Mouse (Mus musculus): Measurements from ENCODE around the gene Itih3.
A peak's percentile ranks its signal among the peaks of the same experiment; 100 is the strongest.

The Itih3 gene

DNA sequence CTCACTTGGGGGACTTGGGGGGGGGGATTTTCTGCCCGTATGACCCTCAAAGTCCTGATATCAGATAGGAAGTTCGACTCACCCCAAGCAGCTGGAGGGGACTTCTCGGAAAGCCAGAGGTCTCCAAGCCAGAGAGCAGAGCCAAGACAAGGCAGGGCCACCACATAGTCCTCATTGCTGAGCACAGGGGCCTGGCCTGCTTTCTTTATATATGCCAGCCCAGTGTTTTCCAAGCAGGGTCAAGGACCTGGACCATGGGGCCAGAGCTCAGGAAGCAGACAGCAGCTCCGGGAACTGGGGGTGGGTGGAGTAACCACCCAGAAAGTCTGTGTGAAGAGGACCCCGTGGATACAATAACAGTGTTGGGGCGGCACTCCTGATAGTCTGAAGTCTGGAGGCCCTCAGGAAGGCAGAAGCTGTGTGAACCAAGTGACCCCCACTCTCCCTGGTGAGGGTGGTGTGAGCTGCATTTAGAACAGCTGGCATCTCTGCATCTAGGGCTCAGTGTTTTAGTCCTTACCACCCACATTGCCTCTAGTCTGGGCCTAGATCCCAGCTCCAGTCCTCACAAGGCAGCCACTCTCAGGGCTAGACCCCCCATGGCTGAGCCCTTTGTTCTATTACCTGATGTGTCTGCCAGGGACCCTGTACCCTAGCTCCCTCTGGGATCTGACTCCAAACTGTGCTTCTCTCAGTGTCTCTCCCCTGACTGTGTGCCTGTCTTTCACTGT, at the start of gene Itih3:
TSS of gene Itih3 (minus strand) at position 386 of the 731 bp plus-strand sequence.
- peak; percentile 14 to 37 for DNase-seq (ENCODE audit: low spot score in 2 of 2)

DNA sequence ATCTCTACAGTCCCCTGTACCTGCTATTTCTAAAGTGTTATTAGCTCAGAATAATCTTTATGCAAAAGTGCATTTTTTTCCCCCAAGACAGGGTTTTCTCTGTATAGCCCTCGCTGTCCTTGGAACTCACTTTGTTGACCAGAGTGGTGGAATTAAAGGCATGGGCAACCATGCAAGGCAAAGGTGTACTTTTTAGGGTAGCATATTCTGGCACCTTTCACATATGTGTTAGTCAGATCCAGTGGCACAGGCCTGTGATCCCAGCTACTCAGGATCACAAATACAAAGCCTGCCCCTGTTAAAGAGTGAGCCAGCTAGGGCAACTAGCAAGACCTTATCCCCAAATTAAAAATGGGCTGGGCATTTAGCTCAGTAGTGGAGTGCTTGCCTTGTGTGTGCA, 36.8 kb upstream of the Itih3 start:
- no peak for DNase-seq (ENCODE audit: low spot score in 2 of 2)

DNA sequence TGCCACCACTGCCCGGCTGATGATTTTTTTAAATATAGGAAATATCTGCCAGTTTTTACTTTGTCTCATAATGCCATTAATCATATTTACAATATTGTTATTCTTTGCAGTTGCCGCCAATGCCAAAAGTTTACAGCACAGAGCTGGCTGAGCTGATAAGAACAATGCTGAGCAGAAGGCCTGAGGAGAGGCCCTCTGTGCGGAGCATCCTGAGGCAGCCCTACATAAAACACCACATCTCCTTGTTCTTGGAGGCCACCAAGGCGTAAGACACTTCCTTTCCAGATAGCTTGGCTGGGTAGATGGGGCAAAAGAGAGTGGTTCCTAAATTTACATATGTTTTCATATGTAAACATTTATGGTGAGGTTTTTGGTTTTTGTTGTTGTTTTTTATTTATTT, 35.5 kb upstream of the Itih3 start:
- DNase-seq (ENCODE audit: low spot score in 2 of 2) = no peak

DNA sequence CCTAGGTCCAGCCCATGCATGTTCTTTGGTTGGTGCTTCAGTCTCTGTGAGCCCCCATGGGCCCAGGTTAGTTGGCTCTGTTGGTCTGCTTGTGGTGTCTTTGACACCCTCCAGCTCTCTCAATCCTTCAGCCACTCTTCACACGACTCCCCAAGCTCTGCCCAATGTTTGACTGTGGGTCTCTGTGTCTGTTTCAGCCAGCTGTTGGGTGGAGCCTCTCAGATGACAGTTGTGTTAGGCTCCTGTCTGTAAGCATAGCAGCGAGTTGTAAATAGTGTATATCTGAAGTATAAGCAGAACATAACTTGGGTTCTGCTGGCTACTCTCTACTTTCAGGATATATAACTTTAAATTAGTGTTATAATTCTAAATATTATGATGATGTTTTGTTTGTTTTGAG, 35.0 kb upstream of the Itih3 start:
- no peak for DNase-seq (ENCODE audit: low spot score in 2 of 2)

DNA sequence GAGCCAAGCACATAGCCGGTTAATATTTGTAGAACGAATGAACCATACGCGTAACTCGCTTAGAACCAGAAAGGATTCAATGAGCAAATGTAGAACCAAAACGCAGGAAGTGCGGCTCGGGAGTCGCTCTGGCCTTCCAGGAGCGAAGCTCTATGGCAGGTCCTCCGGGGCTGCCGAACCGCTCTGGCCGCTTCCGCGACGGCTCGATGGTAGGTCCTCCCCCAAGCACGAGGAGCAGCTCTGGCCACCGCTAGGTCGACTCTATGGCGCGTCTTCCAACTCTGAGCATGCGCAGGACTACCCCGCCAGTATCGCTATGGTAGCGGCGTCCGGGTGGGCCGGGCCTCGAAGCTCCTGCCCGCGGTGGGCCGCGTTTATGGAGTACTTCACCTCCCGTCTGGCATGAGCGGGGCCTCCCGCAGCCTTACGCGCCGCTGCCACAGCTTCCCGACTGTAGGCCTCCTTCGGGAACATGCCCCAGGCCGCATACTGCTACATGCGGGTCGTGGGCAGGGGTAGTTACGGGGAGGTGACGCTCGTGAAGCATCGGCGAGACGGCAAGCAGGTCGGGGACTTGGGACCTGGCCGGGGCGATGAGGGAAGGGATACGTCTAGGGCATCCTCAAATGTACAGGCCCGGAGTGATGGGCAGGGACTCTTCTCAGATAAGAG, 27.7 kb upstream of the Itih3 start, which contains the start of gene Nek4:
TSS of gene Nek4 (plus strand) at position 224 of the 672 bp plus-strand sequence.
- peak; percentile 95 for DNase-seq (ENCODE audit: low spot score in 2 of 2)

DNA sequence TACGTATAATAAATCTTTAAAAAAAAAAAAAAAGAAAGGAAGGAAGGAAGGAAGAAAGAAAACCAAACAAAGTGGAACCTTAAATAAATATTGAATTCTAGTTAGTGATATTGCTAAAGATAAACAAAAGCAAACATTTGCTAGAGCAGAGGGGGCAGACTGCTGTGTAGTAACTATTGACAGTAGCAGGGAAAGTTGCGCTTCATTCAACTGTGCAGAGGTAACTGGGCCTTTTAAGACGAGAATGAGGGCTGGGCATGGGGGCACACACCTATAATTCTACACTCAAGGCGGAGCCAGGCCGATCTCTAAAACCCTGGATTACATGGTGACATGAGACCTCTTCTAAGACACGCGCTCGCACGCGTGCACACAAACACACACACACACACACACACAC, 26.4 kb upstream of the Itih3 start:
- DNase-seq (ENCODE audit: low spot score in 2 of 2) = no peak

DNA sequence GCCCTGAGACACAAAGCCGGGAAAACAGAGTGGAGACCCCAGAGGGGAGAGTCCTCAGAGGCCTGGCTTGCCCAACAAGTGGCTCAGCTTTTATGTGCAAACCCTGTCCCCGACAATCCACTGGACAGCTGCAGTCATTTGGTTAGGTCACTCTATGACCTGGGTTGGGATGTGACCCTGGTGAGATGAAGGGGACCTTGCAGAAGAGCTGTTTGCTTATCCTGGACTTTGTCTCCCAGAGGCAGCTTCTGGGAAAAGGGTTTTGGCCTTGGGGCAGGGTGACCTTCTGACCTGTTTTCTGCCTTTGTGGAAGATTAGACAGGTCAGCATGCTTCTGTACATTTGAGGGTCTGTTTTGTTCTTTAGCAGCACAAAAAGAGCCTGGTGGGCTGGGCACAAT, 21.2 kb upstream of the Itih3 start:
- DNase-seq (ENCODE audit: low spot score in 2 of 2) = no peak

DNA sequence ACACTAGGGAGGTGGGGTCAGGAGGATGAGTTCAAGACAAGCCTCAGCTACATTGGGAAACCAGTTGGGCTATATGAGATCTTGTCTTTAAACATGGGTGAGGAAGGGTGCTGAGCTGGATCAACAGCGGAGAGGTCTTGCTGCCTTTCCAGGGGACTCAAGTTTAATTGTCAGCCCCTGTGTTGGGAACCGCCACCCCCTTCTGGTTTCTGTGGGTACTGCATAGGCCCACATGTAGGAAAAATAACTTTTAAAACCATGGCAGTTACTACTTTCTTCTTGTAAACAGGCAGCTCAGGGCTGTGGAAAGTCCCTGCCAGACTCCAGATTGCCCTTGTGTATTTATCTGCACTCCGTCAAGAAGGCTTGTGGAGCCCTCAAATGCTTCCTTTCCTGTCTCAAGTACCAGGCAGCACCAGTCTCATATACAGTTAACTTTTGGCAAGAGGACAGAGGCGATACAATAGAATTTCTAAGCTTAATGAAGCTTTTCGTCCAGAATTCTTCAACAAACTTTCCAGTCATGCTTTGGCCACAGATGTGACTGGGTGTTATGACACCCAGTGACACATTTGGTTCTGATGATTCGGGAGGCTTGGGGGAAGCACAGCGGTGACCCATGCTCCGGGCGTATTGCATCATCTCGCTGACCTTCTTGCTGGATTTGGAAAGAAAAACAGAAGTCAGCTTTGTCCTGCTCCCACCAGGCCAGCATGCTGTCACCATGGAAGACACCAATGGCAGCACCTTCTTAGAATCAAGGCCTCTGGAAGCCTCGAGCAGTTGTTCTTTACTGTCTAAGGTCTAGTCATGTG, 20.5 kb upstream of the Itih3 start:
- DNase-seq (ENCODE audit: low spot score in 2 of 2) = peak in 1 of 2 experiments; percentile 64

DNA sequence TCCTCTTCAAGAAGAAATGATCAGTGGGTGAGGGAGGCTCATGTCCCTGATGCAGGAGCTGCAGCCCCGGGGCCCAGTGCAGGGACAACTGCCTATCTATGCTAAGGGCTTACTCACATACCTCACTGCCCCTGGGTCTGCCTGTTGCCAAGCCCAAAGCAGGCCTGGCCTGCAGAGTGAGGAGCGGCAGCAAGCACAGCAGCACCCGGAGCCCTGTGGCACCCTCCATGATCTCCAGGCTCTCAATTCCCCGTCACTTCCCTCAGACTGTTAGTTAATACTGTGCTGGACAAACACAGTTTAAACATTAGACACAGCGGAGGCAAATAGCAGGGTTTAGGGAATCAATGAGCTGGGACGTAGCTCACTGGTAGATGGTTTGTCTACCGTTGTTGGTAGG, 19.5 kb upstream of the Itih3 start, which contains the start of gene Itih1:
TSS of gene Itih1 (minus strand) at position 252 of the 400 bp plus-strand sequence.
- no peak for DNase-seq (ENCODE audit: low spot score in 2 of 2)

DNA sequence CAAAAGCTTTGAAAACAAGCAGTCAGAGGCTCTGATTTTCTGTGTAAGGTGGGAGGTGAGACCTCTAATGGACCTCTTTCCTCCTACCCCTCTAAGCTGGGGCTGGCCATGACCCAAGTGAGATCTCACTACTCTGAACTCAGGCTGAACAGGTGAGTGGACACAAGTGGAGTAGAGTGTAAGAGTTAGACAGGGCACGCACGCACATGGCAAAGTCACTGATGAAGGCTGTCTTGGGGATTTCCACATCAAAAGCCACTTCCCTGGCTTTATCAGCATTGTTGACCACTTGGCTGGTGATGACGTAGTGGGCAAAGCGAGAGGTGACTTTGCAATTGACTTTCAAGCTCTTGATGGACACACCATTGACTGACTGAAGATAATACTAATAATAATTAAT, 18.7 kb upstream of the Itih3 start:
- no peak for DNase-seq (ENCODE audit: low spot score in 2 of 2)

DNA sequence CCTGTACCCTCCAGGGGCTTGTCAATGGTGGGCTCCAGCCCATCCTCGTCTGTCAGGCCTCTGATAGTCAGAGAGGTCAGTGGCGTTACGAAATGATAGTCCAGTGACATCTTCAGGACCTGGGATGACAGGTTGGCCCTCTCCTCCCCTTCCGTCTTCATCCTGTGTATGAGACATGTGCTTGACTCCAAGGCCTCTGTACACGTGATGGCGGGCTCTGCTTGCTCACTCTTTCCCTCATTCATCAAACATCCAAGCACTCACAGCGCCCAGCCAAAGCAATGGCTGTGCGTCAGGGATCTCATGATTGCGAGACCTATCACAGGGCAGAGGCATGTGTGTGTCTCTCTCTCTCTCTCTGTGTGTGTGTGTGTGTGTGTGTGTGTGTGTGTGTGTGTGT, 9.8 kb upstream of the Itih3 start:
- no peak for DNase-seq (ENCODE audit: low spot score in 2 of 2)

DNA sequence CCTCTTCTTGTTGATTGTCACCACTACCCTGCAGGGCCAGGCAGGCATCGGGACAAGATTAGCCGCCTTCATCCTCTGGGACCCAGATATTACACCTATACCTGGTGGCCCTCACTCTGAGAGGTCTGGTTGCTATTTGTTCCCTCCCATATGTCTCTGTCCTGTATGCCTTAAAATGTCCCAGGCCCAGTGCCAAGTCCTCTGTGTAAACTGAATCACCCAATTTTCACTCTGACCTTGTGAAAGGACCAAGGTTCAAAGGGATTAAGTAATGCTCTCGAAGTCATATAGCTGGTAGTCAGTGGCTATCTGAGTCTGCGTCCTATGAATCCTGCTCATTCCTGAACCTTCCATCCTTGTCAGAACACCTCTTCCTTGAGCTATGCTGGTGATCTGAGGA, 6.8 kb upstream of the Itih3 start:
- no peak for DNase-seq (ENCODE audit: low spot score in 2 of 2)

DNA sequence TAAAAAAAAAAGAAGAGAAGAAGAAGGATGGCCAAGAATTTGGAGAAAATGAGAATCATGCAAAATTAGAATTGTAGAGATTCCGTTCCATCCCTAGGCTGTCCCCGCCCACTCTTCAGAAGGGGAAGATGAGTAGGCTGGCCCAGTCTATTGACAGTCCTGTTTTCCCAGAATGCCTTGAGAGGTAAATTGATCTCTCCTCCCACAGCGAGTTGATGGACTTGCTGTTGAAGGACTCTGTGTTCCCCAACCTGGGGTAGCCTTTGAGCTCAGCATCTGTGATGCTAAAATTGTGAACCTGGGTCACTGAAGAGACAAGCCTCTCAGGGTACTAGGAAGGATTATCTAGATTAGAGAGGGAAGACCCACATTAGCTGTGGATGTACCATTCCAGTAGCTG, 1.9 kb upstream of the Itih3 start:
- DNase-seq (ENCODE audit: low spot score in 2 of 2) = no peak

DNA sequence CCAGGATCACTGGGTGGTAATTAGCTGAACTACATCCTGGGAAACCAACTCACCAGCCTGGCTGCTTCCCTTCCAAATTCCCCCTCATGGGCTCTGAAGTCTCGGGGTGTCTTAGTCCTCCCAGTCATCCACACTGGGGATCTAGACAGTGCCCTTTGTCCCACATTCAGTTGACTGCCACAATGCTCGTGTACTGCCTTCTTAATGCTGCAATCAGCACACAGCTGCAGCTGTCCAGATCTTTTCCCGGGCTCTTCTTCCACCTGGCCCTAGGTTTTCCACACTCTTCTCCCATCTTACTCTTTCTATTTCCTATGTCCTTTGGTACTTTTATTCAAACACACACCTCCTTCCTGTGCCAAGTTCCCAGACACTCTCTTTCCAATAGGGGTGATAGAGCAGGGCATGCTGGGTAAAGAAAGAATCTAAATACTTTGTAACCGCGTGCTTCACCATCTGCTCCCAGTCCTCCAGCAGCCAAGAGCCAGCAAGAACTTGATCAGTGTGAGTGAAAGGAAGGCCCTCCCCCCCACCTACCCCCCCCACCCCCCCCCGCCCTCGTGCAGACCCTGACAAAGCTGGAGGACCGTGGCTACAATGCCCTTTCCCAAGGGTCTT, 1.4 kb downstream of the Itih3 start:
- DNase-seq (ENCODE audit: low spot score in 2 of 2) = no peak

DNA sequence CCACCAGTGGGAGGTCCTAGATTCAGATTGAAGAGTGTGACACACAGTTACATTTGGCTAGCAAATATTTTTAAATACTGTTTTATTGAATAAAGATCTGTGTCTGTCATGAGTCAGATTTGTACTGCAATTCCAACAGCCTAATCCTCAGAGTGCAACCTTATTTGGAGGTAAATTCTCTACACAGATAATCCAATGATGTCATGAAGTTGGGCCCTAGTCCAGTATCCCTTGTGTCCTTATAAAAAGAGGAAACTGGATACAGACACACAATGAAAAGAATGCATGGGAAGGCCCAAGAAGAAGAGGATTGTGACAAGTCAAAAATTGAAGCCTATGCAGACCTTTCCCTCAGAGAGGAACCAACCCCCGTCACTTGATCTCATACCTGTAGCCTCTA, 7.0 kb downstream of the Itih3 start:
- no peak for DNase-seq (ENCODE audit: low spot score in 2 of 2)

DNA sequence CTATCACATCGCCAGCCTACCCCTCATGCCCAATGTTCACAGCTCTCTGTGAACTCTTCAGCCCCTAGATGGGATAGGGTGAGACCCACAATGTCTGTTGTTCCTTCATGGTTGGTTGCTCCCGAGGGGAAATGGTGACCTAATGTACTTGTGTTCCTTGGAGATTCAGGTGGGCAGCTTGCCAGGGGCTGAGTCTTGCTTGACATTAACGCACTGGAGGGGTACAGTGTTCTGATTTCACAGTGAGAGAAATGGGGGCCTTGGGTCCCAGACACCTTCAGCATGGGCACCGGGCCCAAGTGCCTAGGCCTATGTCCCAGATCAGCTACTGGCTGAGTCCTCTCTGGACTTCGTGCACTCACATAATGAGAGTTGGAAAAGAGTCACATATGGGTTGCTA, 10.2 kb downstream of the Itih3 start:
- no peak for DNase-seq (ENCODE audit: low spot score in 2 of 2)

DNA sequence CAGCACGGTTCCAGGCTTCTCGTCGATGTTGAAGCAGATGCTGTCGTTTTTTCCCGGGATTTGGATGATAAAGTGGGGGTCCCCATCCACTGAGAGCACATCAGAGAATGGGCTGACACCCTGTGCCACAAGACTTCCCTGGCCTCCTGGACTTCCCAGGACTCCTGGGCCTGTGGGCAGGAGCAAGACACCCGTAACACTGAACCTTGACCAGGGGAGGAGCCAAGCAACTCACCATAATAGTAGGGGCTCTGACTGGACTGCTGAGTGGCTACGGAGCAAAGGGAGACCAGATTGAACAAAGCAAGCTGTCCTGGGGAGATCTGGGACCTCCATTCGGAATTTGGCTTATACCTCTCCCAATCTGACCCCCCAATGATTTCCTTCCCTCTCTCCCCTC, 10.9 kb downstream of the Itih3 start:
- no peak for DNase-seq (ENCODE audit: low spot score in 2 of 2)

DNA sequence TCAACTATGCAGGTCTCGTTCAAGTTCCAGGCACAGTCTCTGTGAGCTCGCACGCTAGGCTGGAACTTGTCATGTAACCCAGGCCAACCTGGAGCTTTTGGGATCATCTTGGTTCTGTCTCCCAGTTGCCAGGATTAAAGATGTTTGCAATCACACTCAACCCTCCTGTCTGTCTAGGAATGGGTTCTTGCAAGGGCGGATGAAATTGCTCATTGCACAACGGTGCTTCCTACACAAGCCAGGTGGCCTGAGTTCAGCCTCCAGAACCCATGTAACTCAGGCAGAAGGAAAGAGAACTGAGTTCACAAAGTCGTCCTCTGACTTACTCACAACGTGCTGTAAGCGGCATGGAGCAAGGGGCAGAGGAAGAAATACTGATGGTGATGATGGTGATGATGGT, 12.4 kb downstream of the Itih3 start:
- no peak for DNase-seq (ENCODE audit: low spot score in 2 of 2)

DNA sequence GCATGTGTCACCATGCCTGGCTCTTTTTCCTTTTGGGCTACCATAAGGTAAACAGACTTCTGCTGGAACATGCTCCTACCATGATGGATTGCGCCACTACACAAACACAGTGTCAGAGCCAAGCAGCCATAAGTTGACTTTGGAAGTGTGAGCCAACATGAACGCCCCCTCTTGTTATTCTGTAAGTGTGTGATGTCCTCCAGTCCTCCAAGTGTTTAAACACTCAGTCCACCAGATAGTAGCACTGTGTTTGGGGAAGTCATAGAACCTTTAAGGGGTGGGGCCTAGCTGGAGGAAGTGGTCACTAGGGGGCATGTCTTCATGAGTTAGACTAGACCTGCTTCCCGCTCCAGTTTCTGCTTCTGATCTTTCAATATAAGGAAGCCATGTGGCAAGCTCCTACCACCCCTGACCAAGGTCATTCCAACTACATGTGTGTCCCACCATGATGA, 15.7 kb downstream of the Itih3 start:
- DNase-seq (ENCODE audit: low spot score in 2 of 2) = no peak

DNA sequence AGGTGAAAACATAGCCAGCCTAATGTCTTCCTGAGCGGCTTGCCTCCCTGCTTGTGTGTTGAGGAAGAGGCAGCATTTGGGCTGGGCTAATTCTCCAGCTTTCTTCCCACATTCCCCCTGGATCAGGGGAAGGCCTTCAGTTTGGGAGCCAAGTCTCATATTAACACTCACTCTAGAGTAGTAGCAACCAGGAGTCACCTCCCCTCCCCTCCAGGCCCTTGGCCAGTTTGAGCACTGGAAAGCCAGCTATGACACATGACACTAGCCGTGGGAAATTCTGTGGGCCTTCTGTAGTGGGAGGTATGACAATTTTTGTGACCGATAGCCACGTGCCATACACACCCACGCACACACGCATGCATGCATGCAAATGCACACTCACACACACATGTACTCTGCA, 17.6 kb downstream of the Itih3 start:
- DNase-seq (ENCODE audit: low spot score in 2 of 2) = no peak

DNA sequence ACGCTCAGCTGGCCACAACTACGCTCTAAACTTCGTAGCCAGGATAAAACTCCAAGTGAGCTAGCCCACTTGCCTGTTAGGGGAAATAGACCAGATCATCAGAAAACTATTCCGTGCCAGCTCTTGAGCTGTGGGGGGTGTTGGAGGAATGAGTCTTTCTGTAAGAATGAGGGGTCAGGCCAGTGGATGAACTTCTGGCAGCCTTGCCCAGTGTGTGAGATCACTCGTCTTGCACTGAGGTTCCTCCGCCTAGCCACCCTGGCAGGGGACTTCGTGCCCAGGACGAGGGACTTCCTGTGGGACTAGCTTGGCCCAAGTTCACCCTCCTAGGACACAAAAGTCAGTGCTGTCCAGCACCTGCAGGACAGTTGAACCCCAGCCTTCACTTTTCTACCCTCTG, 19.3 kb downstream of the Itih3 start:
- no peak for DNase-seq (ENCODE audit: low spot score in 2 of 2)

DNA sequence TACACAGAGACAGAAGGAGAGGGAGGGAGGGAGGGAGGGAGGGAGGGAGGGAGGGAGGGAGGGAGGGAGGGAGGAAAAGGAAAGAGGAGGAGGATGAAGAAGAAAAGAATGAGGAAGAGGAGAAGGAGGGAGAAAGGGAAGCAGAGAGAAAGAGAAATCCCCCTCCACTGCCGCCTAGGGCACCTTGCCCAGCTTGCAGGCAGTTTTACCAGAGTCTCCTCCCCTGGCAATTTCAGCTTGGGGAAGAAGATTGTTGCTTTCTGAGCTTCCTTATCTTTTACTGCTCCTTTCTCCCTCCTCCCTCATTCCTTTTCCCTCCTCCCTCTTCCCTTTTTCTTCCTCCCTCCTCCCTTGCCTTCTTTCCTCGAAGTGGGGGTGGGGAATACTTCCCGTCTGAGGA, 20.5 kb downstream of the Itih3 start:
- no peak for DNase-seq (ENCODE audit: low spot score in 2 of 2)

Data from frontal cortex, postnatal 14 days (tissue).